Comparison of ENCODE assay signal across 16 mouse cellular contexts in the genomic region with DNA sequence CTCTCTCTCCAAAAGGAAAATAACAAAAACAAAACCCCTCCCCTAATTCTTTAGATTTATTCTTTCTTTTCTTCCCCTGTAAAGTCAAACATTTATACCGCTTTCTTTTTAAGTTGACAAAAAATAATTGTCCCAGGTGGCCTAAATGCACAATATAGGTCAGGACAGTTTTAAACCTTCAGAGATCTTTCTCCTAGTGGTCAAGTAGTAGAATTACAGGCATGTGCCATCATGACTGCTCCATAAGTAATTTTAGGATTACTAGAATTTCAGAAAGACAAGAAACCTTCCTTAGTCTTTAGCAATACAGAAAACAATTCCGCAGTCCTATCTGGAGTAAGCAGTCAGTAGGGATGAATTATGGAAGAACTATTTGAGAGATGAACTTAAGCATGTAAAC. TPM values are rescaled to one million over a fixed set of nuclear protein-coding genes. Genes with fewer than 3 reads are reported as not detected.
DNase-seq lines count a peak whose midpoint lies in the region; ATAC-seq and TF ChIP-seq lines count a peak whose summit lies in the region.
"Had no signal": no experiment of that assay in that cellular context is flagged by ENCODE, and none has a peak within 500 bp of the region (broad histone marks: within the 10 kb centered on the region; RNA-seq: fewer than 3 reads in every experiment).

No protein-coding gene starts in this region.

- H3K4me1 ChIP-seq in hindbrain, postnatal 0 days (ENCODE audit: insufficient read depth, low read length), result peaks cover 12% of the 10 kb centered on the region
- peaks cover 19% of the 10 kb centered on the region for H3K4me1 ChIP-seq in hindbrain, embryonic 16.5 days (ENCODE audit: control insufficient read depth, insufficient read depth, low read depth, low read length)
- H3K4me1 ChIP-seq in thymus, adult 2 months (replicated peaks; ENCODE audit: control insufficient read depth, insufficient read depth, low read length), result peaks cover 3% of the 10 kb centered on the region

- H3K4me3 ChIP-seq in hindbrain, postnatal 0 days (ENCODE audit: low read length), result no peak overlapping the region
- H3K4me3 ChIP-seq in hindbrain, embryonic 16.5 days (ENCODE audit: low read length), result no peak overlapping the region
- no peak overlapping the region for H3K4me3 ChIP-seq in thymus, adult 2 months (ENCODE audit: control insufficient read depth, insufficient read depth, low read length)
- H3K4me3 ChIP-seq: embryonic facial prominence, embryonic 10.5 days; forebrain, embryonic 10.5 days; heart, embryonic 13.5 days; hindbrain, embryonic 13.5 days; liver, embryonic 15.5 days; megakaryocyte, embryonic 14.5 days had no signal

- H3K9ac ChIP-seq in hindbrain, postnatal 0 days (replicated peaks; ENCODE audit: low read length), result no peak overlapping the region
- H3K9ac ChIP-seq in hindbrain, embryonic 16.5 days (ENCODE audit: low read depth, low read length), result no peak overlapping the region
- H3K9ac ChIP-seq: heart, embryonic 13.5 days; hindbrain, embryonic 13.5 days; liver, embryonic 15.5 days had no signal

- no peak for ATAC-seq in hindbrain, postnatal 0 days
- ATAC-seq in hindbrain, embryonic 16.5 days, result no peak
- peak; percentile 72 for ATAC-seq in inflammation-experienced regulatory T-cells, adult 6 months

- no peaks in the 10 kb centered on the region for H3K27me3 ChIP-seq in hindbrain, postnatal 0 days (ENCODE audit: insufficient read depth, low read length)
- no peaks in the 10 kb centered on the region for H3K27me3 ChIP-seq in hindbrain, embryonic 16.5 days (replicated peaks; ENCODE audit: control insufficient read depth, insufficient read depth, low read length)
- no peaks in the 10 kb centered on the region for H3K27me3 ChIP-seq in thymus, adult 2 months (ENCODE audit: control insufficient read depth, insufficient read depth, low read length)
- H3K27me3 ChIP-seq: heart, embryonic 13.5 days; hindbrain, embryonic 13.5 days; liver, embryonic 15.5 days; megakaryocyte, embryonic 14.5 days had no signal

- peaks cover 25% of the 10 kb centered on the region for H3K36me3 ChIP-seq in hindbrain, postnatal 0 days (ENCODE audit: insufficient read depth, low read length)
- H3K36me3 ChIP-seq in hindbrain, embryonic 16.5 days (ENCODE audit: control insufficient read depth, insufficient read depth, low read length), result peaks cover 12% of the 10 kb centered on the region
- H3K36me3 ChIP-seq in thymus, adult 2 months (ENCODE audit: control insufficient read depth, insufficient read depth, low read length), result peaks cover 39% of the 10 kb centered on the region

- H3K4me2 ChIP-seq in hindbrain, postnatal 0 days (ENCODE audit: low read depth, low read length), result no peak overlapping the region
- H3K4me2 ChIP-seq in hindbrain, embryonic 16.5 days (ENCODE audit: low read length), result no peak overlapping the region
- H3K4me2 ChIP-seq: heart, embryonic 13.5 days; hindbrain, embryonic 13.5 days; liver, embryonic 15.5 days had no signal

- WGBS in hindbrain, postnatal 0 days, result 96% methylated on average over 2 of the region's 2 CpGs
- WGBS in hindbrain, embryonic 16.5 days, result 96% methylated on average over 2 of the region's 2 CpGs
- WGBS in thymus, adult 2 months, result 91% methylated on average over 2 of the region's 2 CpGs

- TF ChIP-seq POLR2A in thymus, adult 2 months (IDR thresholded peaks at IDR 0.05; ENCODE audit: control insufficient read depth, extremely low read depth, insufficient read depth, low read length, poor library complexity), result no peak

- H3K9me3 ChIP-seq in hindbrain, postnatal 0 days (ENCODE audit: low read length), result no peaks in the 10 kb centered on the region
- no peaks in the 10 kb centered on the region for H3K9me3 ChIP-seq in hindbrain, embryonic 16.5 days (ENCODE audit: control insufficient read depth, low read length)
- H3K9me3 ChIP-seq: embryonic facial prominence, embryonic 10.5 days; forebrain, embryonic 10.5 days; heart, embryonic 13.5 days; hindbrain, embryonic 13.5 days; liver, embryonic 15.5 days; megakaryocyte, embryonic 14.5 days had no signal

- H3K27ac ChIP-seq in hindbrain, postnatal 0 days, result no peak overlapping the region
- H3K27ac ChIP-seq in hindbrain, embryonic 16.5 days (ENCODE audit: low read depth, low read length), result no peak overlapping the region
- H3K27ac ChIP-seq in thymus, adult 2 months (ENCODE audit: control insufficient read depth, insufficient read depth, low read length), result no peak overlapping the region
- H3K27ac ChIP-seq: embryonic facial prominence, embryonic 10.5 days; forebrain, embryonic 10.5 days; heart, embryonic 13.5 days; hindbrain, embryonic 13.5 days; liver, embryonic 15.5 days had no signal

- peak; percentile 44 for TF ChIP-seq CTCF in hindbrain, postnatal 0 days (IDR thresholded peaks at IDR 0.05; ENCODE audit: low read depth)
- TF ChIP-seq CTCF in thymus, adult 2 months (IDR thresholded peaks at IDR 0.05; ENCODE audit: borderline replicate concordance, control insufficient read depth, extremely low read depth, insufficient read depth, low read length, poor library complexity), result no peak

- DNase-seq in hindbrain, postnatal 0 days (ENCODE audit: low spot score), result no peak
- DNase-seq in thymus, postnatal 0 days (ENCODE audit: low spot score), result peak; percentile 23
- DNase-seq in thymus, adult 2 months, result no peak
- no peak for DNase-seq in adrenal gland, postnatal 4 days (ENCODE audit: low spot score in 2 of 2)
- DNase-seq in ovary, postnatal 10 days (ENCODE audit: low spot score), result no peak
- DNase-seq in right cerebral cortex, adult 18-20 months, result no peak
- DNase-seq: cerebellum, adult 11-12 months; layer of hippocampus, adult 9-11 months had no signal

RNA-seq across cellular contexts. Expression of a gene that starts 5.8 kb away (rescaled TPM):
- total RNA-seq in hindbrain, postnatal 0 days (2014; rRNA removed), result 65.5 and 71.0 TPM in 2 replicates
- polyA plus RNA-seq in hindbrain, postnatal 0 days (2015; fragmentation: Nextera tagmentation; extraction: Ambion mirVana), result 132 and 139 TPM in 2 replicates
- 133 and 138 TPM in 2 replicates for polyA plus RNA-seq in hindbrain, embryonic 16.5 days (2015; fragmentation: Nextera tagmentation; extraction: Ambion mirVana)
- 135 and 147 TPM in 2 replicates for polyA plus RNA-seq in thymus, postnatal 0 days (2015; fragmentation: Nextera tagmentation; extraction: Ambion mirVana)
- 50.1 and 59.5 TPM in 2 replicates for polyA plus RNA-seq in thymus, adult 2 months (2012; rRNA removed)
- polyA plus RNA-seq in inflammation-experienced regulatory T-cells, adult 6 months (2017; shearing (Covaris generic)), result 10 to 100 TPM; 44.6 to 56.4 (median 45.4) TPM
- 100 to 1,000 TPM; 101 to 112 TPM for total RNA-seq in adrenal gland, postnatal 4 days (2021)
